Mouse (Mus musculus): ENCODE results near the gene Nek1.

Nek1 gene

DNA sequence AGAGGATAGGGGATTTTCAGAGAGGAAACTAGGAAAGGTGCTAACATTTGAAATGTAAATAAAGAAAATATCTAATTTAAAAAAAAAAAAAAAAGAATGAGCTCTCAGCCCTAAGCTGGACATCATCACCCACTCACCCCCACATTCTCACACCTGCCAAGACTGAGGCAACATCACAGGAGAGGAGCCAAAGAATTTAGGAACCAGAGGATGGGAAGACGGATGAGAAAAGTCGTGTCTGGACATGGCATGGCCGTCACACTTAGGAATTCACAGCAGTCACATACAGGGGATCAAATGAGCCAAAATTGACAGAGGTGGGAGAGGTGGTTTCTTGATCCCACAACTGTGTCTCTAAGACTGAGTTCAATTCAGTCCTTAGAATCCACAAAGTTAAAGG, 165.5 kb downstream of the Nek1 start:
- no peak for DNase-seq (ENCODE audit: low spot score in 2 of 2)

DNA sequence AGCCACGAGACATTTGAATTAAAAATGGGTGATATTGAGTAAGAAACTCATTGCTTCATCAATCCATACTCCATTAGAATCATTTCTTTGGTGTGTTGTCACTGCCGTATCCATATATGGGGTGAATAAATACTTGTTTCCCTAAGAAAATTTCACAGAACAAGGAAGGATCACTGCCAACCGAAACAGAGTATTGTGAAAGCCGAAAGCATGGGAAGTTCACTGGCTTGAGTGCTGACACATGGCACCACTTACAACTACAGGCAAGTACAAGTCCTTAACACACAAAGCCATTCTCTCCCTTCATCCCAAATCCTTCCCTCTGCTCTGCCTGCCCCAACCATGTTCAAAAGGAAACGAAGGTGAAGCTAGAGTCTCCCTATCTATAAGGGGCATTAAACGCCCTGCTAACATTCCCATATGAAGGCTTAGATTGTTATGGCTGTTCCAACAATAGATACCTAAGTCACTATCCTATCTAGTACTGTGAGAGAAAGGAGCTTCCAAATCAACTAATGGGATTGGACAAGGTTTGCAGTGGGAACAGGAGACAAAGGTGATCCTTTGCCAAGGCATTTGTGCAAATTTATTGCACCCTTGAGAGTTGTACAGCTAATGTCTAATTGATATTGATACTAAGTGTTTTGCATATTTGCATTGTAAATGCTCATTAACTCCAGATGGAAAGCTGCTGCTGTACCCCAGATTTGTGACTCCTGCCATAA, 168.6 kb downstream of the Nek1 start:
- DNase-seq (ENCODE audit: low spot score in 2 of 2): no peak

- DNase-seq (ENCODE audit: low spot score in 2 of 2): no peak
Measured at GRCm38 (mm10) chr8:61162186-61162566, 169.2 kb downstream of the Nek1 start.

DNA sequence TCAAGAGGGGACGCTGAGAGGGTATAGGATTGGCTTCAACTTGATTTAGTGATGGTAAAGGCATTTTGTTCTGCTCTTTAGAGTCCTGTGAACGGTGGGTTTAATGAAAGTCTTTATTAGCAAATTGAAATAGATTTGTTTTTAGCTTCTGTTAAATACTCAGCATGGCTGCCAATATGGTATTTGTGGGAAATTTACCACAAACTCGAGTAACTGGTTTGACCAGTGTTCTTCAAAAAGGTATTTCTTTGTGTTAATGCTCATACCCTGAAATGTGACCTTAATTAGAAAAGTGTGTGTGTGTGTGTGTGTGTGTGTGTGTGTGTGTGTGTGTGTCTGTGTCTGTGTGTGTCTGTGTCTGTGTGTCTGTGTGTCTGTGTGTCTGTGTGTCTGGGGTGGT, 178.6 kb downstream of the Nek1 start:
- DNase-seq (ENCODE audit: low spot score in 2 of 2): no peak

DNA sequence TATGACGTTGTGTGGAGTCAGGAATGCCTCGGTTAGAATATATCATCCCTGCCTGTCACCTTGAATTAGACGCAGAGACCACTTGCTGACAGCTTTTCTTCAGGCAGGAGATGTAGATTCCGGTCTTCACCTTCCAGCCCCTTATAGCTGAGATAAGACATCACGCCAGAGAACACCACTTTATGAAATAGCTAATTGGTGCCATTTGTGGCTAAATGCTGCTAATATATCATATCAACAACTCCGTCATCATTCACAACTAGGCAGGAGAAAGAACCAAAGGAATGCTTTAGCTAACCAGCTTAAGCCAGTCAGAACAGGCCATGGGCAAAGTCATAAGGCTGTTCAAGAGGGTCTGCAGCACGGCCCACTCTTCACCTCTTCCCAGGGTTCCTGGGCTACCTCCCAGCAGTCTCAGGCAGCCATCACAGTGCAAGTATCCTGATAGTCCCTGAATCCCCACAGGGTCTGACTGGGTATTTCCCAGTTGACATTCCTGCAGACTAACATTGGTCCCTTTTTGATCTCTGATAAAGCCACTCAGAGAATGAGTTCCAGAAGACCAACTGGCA, 181.0 kb downstream of the Nek1 start:
- DNase-seq (ENCODE audit: low spot score in 2 of 2): no peak

- no peak for DNase-seq (ENCODE audit: low spot score in 2 of 2)
Measured at GRCm38 (mm10) chr8:61175876-61176275, 182.9 kb downstream of the Nek1 start.

GRCm38 (mm10) chr8:61177680-61178593, 184.9 kb downstream of the Nek1 start:
- no peak for DNase-seq (ENCODE audit: low spot score in 2 of 2)

- DNase-seq (ENCODE audit: low spot score in 2 of 2): no peak
Measured at GRCm38 (mm10) chr8:61178594-61179140, 185.7 kb downstream of the Nek1 start.
